Mouse (Mus musculus) retina, postnatal 1 day (tissue): ENCODE data around the gene Sirt5.

Source experiments
- DNase-seq: peaks from one replicate; pipeline ENCODE4 v3.0.0-alpha.2; 2012

The Sirt5 gene

GRCm38 (mm10) chr13:43364985-43365824, at the start of gene Sirt5:
TSS of gene Sirt5 (plus strand) at chr13:43365496.
- peak; percentile 95 for DNase-seq

- DNase-seq = no peak
Observed at GRCm38 (mm10) chr13:43317411-43317810, 47.9 kb upstream of the Sirt5 start.

GRCm38 (mm10) chr13:43319396-43319795, 45.9 kb upstream of the Sirt5 start:
- DNase-seq = no peak

GRCm38 (mm10) chr13:43321492-43321891, 43.8 kb upstream of the Sirt5 start:
- DNase-seq = no peak

GRCm38 (mm10) chr13:43325427-43325826, 39.9 kb upstream of the Sirt5 start:
- DNase-seq = no peak

GRCm38 (mm10) chr13:43331721-43332444, 33.4 kb upstream of the Sirt5 start:
- no peak for DNase-seq

- DNase-seq = peak; percentile 52
Observed at GRCm38 (mm10) chr13:43332591-43332990, 32.7 kb upstream of the Sirt5 start.

GRCm38 (mm10) chr13:43336425-43337221, 28.7 kb upstream of the Sirt5 start:
- DNase-seq = no peak

- DNase-seq = no peak
Observed at GRCm38 (mm10) chr13:43338001-43338400, 27.3 kb upstream of the Sirt5 start.

- no peak for DNase-seq
Observed at GRCm38 (mm10) chr13:43338632-43339031, 26.7 kb upstream of the Sirt5 start.

- DNase-seq = no peak
Observed at GRCm38 (mm10) chr13:43346825-43347224, 18.5 kb upstream of the Sirt5 start.

GRCm38 (mm10) chr13:43349376-43349775, 15.9 kb upstream of the Sirt5 start:
- DNase-seq = no peak

GRCm38 (mm10) chr13:43350489-43351169, 14.7 kb upstream of the Sirt5 start:
- DNase-seq = no peak

GRCm38 (mm10) chr13:43353356-43353755, 11.9 kb upstream of the Sirt5 start:
- no peak for DNase-seq

GRCm38 (mm10) chr13:43354362-43354761, 10.9 kb upstream of the Sirt5 start:
- DNase-seq = no peak

- DNase-seq = no peak
Observed at GRCm38 (mm10) chr13:43356346-43357125, 8.8 kb upstream of the Sirt5 start.

GRCm38 (mm10) chr13:43360534-43360933, 4.8 kb upstream of the Sirt5 start:
- no peak for DNase-seq

- DNase-seq = no peak
Observed at GRCm38 (mm10) chr13:43362353-43362752, 2.9 kb upstream of the Sirt5 start.

- no peak for DNase-seq
Observed at GRCm38 (mm10) chr13:43365825-43366184, 509 bp downstream of the Sirt5 start.

- DNase-seq = no peak
Observed at GRCm38 (mm10) chr13:43370063-43370462, 4.8 kb downstream of the Sirt5 start.

GRCm38 (mm10) chr13:43372892-43373291, 7.6 kb downstream of the Sirt5 start:
- no peak for DNase-seq

GRCm38 (mm10) chr13:43374205-43374604, 8.9 kb downstream of the Sirt5 start:
- no peak for DNase-seq
